Mouse (Mus musculus) neural tube, embryonic 10.5 days (tissue): ENCODE results near the gene Lama4.

Experiments used
- DNase-seq: peaks from one replicate; pipeline ENCODE4 v3.0.0-alpha.2; 2017; ENCODE audit warnings: low spot score; ENCODE audit errors: extremely low spot score

Gene Lama4

GRCm38 (mm10) chr10:39157321-39157720 is 192.0 kb downstream of the Lama4 start:
- no peak for DNase-seq

DNA sequence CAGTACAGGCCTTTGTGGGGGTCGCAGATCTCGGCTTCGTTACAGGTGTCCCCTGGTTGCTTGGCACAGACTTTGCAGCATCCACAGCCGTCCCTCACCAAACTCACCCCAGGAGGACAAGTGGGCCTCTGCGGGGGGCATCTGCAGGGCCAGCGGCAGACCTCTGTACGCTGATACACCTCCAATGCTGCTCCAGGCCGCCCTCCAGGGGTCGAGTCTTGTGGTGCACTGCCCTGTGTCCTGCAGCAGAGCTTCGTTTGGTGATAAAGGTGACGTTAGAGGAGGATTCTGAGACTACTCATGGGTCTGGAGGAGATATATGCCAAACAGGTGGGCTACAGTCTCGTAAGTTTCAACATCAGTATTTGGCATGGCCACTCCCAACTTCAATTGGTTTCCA is 193.0 kb downstream of the Lama4 start:
- no peak for DNase-seq
